Mouse (Mus musculus) embryonic fibroblast, embryonic 13.5 days (primary cell): Measurements from ENCODE around the gene Amhr2. TPM values are rescaled to one million over a fixed set of nuclear protein-coding genes. Genes with fewer than 3 reads are reported as not detected.

ENCODE experiments used
- H3K27ac ChIP-seq: 2 replicates; pipeline ENCODE4 v1.5.1; 2012; ENCODE audit warnings: low read length, control low read depth, inconsistent platforms; ENCODE audit not compliant: insufficient read depth
- H3K4me1 ChIP-seq: 2 replicates; pipeline ENCODE4 v1.6.1; 2011; ENCODE audit warnings: low read length; ENCODE audit not compliant: control insufficient read depth, insufficient read depth
- H3K4me3 ChIP-seq: 2 replicates; pipeline ENCODE4 v1.5.1; 2011; ENCODE audit warnings: mild to moderate bottlenecking, control low read depth, low read length; ENCODE audit not compliant: insufficient read depth
- CTCF ChIP-seq: IDR thresholded peaks from 2 replicates; pipeline ENCODE4 v1.5.1; 2011; ENCODE audit warnings: mild to moderate bottlenecking, control low read depth, low read length, moderate library complexity, borderline replicate concordance; ENCODE audit not compliant: insufficient read depth
- POLR2A ChIP-seq: IDR thresholded peaks from 2 replicates; pipeline ENCODE4 v1.6.1; 2011; ENCODE audit warnings: low read depth, mild to moderate bottlenecking, control low read depth, low read length, moderate library complexity
- polyA plus RNA-seq: library from polyadenylated mRNA; stranded (reverse); fragments of >200 nt; gene quantifications from 2 replicates; pipeline ENCODE4 v1.2.4, GENCODE M21; 2011; ENCODE audit warnings: low read depth; ENCODE audit not compliant: missing spikeins, insufficient read length

Amhr2 gene
- polyA plus RNA-seq, 1 experiment, result not detected

DNA sequence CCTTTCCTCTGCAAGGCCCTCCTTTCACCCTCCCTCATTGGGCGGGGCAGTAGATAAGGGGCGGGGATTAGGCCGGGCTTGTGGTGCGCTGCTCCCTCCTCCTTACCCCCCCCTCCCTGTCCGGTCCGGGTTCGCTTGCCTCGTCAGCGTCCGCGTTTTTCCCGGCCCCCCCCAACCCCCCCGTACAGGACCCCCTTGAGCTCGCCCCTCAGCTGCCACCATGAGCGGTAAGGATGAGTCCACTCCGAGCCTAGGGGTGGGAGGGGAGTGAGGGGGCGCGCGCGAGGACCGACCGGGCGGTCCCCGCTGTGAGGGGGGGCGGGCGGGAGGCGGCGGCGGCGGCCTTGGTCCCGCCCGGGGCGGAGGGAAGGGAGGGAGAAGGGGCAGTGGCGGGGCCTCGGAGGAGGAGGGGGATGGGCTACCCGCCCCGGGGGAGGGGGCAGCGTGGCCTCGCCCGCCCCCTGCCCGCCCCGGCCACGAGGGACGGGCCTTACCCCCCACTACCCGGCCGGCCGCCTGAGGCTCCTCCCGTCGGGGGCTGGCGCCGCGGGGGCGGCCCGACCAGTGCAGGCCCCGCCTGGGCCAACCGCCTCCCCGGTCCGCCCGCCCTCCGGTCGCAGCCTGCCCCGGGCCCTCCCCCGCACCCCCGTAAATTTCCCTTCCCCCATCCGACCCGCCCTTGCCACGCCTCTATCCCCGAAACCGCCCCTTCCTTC, 38.8 kb upstream of the Amhr2 start:
- Histone ChIP-seq H3K27ac (peak overlapping the region; percentile 63; the same call in 1 of the 2 replicates), H3K4me3 (peak overlapping the region; percentile 46), H3K4me1 (0 out of 2 replicates have a peak, but pooled peaks cover 3% of the 10 kb centered on the region)
- TF ChIP-seq POLR2A (peak; percentile 52), CTCF (no peak)

DNA sequence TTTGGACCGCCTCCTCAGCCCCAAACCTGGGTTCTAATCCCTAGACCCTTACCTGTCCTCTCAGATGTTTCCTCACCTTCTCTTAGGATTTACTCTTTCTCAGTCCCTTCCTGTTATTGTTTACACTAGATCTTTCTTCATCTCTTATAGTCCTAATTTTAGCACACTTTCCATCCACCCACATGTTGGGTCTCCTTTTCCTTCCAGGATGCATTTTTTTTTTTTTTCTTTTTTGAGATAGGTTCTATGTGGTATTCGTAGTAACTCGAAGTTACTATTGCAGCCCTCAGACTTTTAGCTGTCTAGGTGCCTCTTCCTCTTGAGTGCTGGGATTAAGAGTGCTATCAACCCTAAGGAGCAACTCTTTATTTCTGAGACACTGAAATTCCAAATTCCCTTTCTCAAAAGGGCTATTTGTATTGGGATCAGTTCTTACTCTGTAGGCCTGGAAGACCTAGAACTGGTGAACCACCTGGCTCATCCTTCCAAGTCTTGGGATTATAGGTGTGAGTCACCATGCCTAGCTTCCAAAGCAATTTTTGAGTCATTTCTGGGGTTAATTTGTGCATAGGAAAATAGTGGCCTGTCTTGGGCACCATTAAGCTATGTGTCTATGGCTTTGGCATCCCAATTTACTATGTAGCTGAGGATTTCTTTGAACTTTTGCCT, 38.1 kb upstream of the Amhr2 start:
- 0 out of 2 replicates have a peak, but pooled peaks cover 3% of the 10 kb centered on the region for H3K4me1 ChIP-seq
- peak overlapping the region; percentile 63; the same call in 1 of the 2 replicates for H3K27ac ChIP-seq
- peak overlapping the region; percentile 46 for H3K4me3 ChIP-seq
- no peak for TF ChIP-seq CTCF
- TF ChIP-seq POLR2A, result no peak

DNA sequence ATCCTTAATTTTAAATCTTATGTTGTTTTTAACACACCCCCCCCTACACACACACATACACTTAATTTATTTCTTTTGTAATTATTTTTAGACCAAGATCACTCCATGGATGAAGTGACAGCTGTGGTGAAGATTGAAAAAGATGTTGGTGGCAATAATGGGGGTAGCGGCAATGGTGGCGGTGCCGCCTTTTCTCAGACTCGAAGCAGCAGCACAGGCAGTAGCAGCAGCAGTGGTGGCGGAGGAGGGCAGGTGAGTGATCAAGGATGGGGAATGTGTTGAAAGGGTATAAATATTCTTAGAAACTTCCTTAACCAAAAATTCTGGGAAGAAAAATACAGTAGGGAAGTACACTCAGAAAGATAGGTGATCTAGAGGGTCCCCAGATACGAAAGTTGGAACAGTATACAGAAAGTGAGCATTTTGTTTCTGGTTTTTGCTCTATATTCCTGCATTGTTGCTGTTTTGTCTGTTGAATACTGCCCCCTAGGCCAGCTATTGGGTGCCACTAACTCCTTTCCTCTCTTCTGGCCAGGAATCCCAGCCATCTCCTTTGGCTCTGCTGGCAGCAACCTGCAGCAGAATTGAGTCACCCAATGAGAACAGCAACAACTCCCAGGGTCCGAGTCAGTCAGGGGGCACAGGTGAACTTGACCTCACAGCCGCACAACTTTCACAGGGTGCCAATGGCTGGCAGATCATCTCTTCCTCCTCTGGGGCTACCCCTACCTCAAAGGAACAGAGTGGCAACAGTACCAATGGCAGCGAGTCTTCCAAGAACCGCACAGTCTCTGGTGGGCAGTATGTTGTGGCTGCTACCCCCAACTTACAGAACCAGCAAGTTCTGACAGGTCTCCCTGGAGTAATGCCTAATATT, 37.2 kb upstream of the Amhr2 start:
- Histone ChIP-seq H3K27ac (no peak overlapping the region), H3K4me1 (0 out of 2 replicates have a peak, but pooled peaks cover 3% of the 10 kb centered on the region), H3K4me3 (no peak overlapping the region)
- TF ChIP-seq CTCF, result no peak

DNA sequence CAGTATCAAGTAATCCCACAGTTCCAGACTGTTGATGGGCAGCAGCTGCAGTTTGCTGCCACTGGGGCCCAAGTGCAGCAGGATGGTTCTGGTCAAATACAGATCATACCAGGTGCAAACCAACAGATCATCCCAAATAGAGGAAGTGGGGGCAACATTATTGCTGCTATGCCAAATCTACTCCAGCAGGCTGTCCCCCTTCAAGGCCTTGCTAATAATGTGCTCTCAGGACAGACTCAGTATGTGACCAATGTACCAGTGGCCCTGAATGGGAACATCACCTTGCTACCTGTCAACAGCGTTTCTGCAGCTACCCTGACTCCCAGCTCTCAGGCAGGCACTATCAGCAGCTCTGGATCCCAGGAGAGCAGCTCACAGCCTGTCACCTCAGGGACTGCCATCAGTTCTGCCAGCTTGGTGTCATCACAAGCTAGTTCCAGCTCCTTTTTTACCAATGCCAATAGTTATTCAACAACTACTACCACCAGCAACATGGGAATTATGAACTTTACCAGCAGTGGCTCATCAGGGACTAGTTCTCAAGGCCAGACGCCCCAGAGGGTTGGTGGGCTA, 36.5 kb upstream of the Amhr2 start:
- Histone ChIP-seq H3K4me1 (0 out of 2 replicates have a peak, but pooled peaks cover 3% of the 10 kb centered on the region), H3K4me3 (no peak overlapping the region), H3K27ac (no peak overlapping the region)
- TF ChIP-seq CTCF (no peak), POLR2A (no peak)

DNA sequence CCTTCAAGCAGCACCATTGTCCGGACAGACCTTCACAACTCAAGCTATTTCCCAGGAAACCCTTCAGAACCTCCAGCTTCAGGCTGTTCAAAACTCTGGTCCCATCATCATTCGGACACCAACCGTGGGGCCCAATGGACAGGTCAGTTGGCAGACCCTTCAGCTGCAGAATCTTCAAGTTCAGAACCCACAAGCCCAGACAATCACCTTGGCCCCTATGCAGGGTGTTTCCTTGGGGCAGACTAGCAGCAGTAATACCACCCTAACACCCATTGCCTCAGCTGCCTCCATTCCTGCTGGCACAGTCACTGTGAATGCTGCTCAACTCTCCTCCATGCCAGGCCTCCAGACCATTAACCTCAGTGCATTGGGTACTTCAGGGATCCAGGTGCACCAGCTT, 35.9 kb upstream of the Amhr2 start:
- H3K4me1 ChIP-seq, result 0 out of 2 replicates have a peak, but pooled peaks cover 3% of the 10 kb centered on the region
- TF ChIP-seq CTCF (no peak), POLR2A (no peak)
- no peak overlapping the region for H3K4me3 ChIP-seq
- H3K27ac ChIP-seq, result no peak overlapping the region

DNA sequence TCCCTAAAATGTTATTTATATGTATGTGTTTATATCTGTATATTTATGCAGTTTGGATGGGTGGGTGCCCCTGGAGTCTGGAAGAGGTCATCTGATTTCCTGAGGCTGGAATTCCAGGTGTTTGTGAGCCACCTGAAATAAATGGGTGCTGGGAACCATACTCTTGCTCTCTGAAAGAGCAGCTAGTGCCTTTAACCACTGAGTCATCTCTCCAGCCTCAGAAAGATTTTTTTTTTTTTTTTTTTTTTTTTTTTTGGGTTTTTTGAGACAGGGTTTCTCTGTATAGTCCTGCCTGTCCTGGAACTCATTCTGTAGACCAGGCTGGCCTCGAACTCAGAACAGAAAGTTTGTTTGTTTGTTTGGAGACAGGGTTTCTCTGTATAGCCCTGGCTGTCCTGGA, 34.1 kb upstream of the Amhr2 start:
- H3K4me1 ChIP-seq, result 0 out of 2 replicates have a peak, but pooled peaks cover 3% of the 10 kb centered on the region
- no peak overlapping the region for H3K4me3 ChIP-seq
- TF ChIP-seq CTCF, result no peak
- TF ChIP-seq POLR2A, result no peak
- no peak overlapping the region for H3K27ac ChIP-seq

DNA sequence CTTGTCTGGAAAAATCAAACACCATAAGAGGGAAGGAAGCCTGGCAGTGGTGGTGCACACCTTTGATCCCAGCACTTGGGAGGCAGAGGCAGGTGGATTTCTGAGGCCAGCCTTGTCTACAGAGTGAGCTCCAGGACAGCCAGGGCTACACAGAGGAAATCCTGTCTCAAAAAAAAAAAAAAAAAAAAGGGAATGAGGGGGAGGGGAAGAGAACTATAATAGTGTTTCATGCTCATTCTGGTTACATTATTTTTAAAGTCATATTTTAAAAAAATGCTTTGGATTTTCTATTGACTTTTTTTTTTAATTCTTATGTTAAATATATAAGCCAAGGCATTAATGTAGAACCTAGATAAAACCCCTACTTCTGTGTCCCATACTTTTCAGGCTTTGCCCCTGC, 31.5 kb upstream of the Amhr2 start:
- TF ChIP-seq POLR2A (no peak), CTCF (no peak)
- Histone ChIP-seq H3K4me3 (no peak overlapping the region), H3K27ac (no peak overlapping the region), H3K4me1 (0 out of 2 replicates have a peak, but pooled peaks cover 3% of the 10 kb centered on the region)

DNA sequence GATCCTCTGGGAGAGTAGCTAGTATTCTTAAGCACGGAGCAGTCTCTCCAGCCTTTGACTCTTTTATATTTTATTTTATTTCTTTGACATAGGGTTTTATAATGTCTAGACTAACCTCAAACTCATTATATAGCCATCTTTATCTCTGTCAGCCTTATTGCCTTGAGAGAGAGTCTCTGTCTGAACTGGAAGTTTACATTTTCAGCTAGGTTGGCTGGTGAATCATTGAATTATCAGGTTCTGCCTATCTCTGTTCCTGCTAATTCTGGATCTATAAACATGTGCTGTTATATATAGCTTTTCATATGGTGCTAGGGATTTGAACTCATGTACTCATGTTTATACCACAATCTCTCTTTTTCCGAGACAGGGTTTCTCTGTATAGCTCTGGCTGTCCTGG, 27.6 kb upstream of the Amhr2 start:
- H3K27ac ChIP-seq, result no peak overlapping the region
- H3K4me3 ChIP-seq, result no peak overlapping the region
- peaks cover 4% of the 10 kb centered on the region; the same call in 1 of the 2 replicates for H3K4me1 ChIP-seq
- TF ChIP-seq POLR2A (no peak), CTCF (no peak)

DNA sequence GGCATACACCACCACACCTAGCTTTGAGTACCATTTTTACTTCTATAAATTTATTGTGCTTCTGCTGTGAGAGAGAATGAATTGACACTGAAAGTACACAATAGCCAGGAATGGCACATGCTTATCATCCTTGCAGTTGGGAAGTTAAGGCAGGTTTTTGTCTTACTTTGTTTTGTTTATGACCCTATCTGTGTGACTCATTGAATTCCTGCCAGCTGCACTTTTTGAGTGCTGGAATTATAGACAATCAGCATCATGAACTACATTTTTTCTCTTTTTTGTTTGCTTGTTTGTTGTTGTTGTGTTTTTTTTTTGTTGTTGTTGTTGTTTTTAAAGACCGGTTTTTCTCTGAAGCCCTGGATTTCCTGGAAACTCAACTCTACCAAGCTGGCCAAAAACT, 24.2 kb upstream of the Amhr2 start:
- peaks cover 4% of the 10 kb centered on the region; the same call in 1 of the 2 replicates for H3K4me1 ChIP-seq
- no peak for TF ChIP-seq POLR2A
- no peak for TF ChIP-seq CTCF
- no peak overlapping the region for H3K27ac ChIP-seq
- H3K4me3 ChIP-seq, result no peak overlapping the region
